Comparison of ENCODE assay signal across 34 mouse cellular contexts in genomic region chr5:143992661-143993060, GRCm38 (mm10). TPM values are rescaled to one million over a fixed set of nuclear protein-coding genes. Genes with fewer than 3 reads are reported as not detected.
DNase-seq lines count a peak whose midpoint lies in the region; ATAC-seq and TF ChIP-seq lines count a peak whose summit lies in the region.
"Had no signal": no experiment of that assay in that cellular context is flagged by ENCODE, and none has a peak within 500 bp of the region (broad histone marks: within the 10 kb centered on the region; RNA-seq: fewer than 3 reads in every experiment).

No protein-coding gene starts in this region.

- H3K27ac ChIP-seq in intestine, postnatal 0 days (ENCODE audit: low read depth, low read length), result no peak overlapping the region
- peak overlapping the region; percentile 69 for H3K27ac ChIP-seq in lung, embryonic 15.5 days
- H3K27ac ChIP-seq in layer of hippocampus, adult 2 months, result no peak overlapping the region
- H3K27ac ChIP-seq: embryonic facial prominence, embryonic 13.5 days; forebrain, embryonic 13.5 days; hindbrain, embryonic 10.5 days; kidney, postnatal 0 days; limb, embryonic 15.5 days; liver, embryonic 14.5 days; midbrain, embryonic 13.5 days had no signal

- no peaks in the 10 kb centered on the region for H3K27me3 ChIP-seq in intestine, postnatal 0 days (replicated peaks; ENCODE audit: control insufficient read depth, insufficient read depth, low read length)
- H3K27me3 ChIP-seq in lung, embryonic 15.5 days, result no peaks in the 10 kb centered on the region
- H3K27me3 ChIP-seq: embryonic facial prominence, embryonic 13.5 days; forebrain, embryonic 13.5 days; limb, embryonic 15.5 days; megakaryocyte, embryonic 14.5 days; midbrain, embryonic 13.5 days had no signal

- no peak overlapping the region for H3K4me2 ChIP-seq in intestine, postnatal 0 days (replicated peaks; ENCODE audit: low read depth)
- peak overlapping the region; percentile 24; the same call in 1 of the 2 replicates for H3K4me2 ChIP-seq in lung, embryonic 15.5 days
- H3K4me2 ChIP-seq: embryonic facial prominence, embryonic 13.5 days; forebrain, embryonic 13.5 days; limb, embryonic 15.5 days; midbrain, embryonic 13.5 days had no signal

- ATAC-seq in intestine, postnatal 0 days, result peak; percentile 34; the same call in 1 of the 2 replicates
- ATAC-seq in lung, embryonic 15.5 days (ENCODE audit: borderline replicate concordance, extremely low read depth, low FRiP score, low TSS enrichment), result peak; percentile 91
- ATAC-seq: forebrain, embryonic 13.5 days; hindbrain, embryonic 16.5 days; midbrain, embryonic 13.5 days had no signal

- no peaks in the 10 kb centered on the region for H3K9me3 ChIP-seq in intestine, postnatal 0 days (ENCODE audit: control insufficient read depth)
- H3K9me3 ChIP-seq in lung, embryonic 15.5 days, result no peaks in the 10 kb centered on the region
- H3K9me3 ChIP-seq: embryonic facial prominence, embryonic 13.5 days; forebrain, embryonic 13.5 days; hindbrain, embryonic 10.5 days; limb, embryonic 15.5 days; megakaryocyte, embryonic 14.5 days; midbrain, embryonic 13.5 days had no signal

- 55% methylated on average over 10 of the region's 10 CpGs for WGBS in intestine, postnatal 0 days
- WGBS in lung, embryonic 15.5 days, result 53% methylated on average over 10 of the region's 10 CpGs

- H3K4me1 ChIP-seq in intestine, postnatal 0 days (replicated peaks; ENCODE audit: control insufficient read depth, insufficient read depth, low read length), result no peaks in the 10 kb centered on the region
- peaks cover 24% of the 10 kb centered on the region for H3K4me1 ChIP-seq in lung, embryonic 15.5 days
- H3K4me1 ChIP-seq: embryonic facial prominence, embryonic 13.5 days; forebrain, embryonic 13.5 days; hindbrain, embryonic 10.5 days; limb, embryonic 15.5 days; midbrain, embryonic 13.5 days had no signal

- H3K9ac ChIP-seq in intestine, postnatal 0 days (ENCODE audit: low read depth, low read length), result no peak overlapping the region
- H3K9ac ChIP-seq in lung, embryonic 15.5 days, result no peak overlapping the region
- H3K9ac ChIP-seq: embryonic facial prominence, embryonic 13.5 days; forebrain, embryonic 13.5 days; limb, embryonic 15.5 days; liver, embryonic 14.5 days; midbrain, embryonic 13.5 days had no signal

- TF ChIP-seq CTCF in intestine, postnatal 0 days (IDR thresholded peaks at IDR 0.05; ENCODE audit: low read depth), result no peak
- TF ChIP-seq CTCF in layer of hippocampus, adult 2 months (conservative IDR thresholded peaks at IDR 0.05), result no peak

- H3K4me3 ChIP-seq in intestine, postnatal 0 days (ENCODE audit: low read depth, low read length), result no peak overlapping the region
- no peak overlapping the region for H3K4me3 ChIP-seq in lung, embryonic 15.5 days
- no peak overlapping the region for H3K4me3 ChIP-seq in layer of hippocampus, adult 2 months
- H3K4me3 ChIP-seq: embryonic facial prominence, embryonic 13.5 days; erythroblast, embryonic 14.5 days; forebrain, embryonic 13.5 days; hindbrain, embryonic 10.5 days; limb, embryonic 15.5 days; megakaryocyte, embryonic 14.5 days; midbrain, embryonic 13.5 days had no signal

- H3K36me3 ChIP-seq in intestine, postnatal 0 days (ENCODE audit: control insufficient read depth, insufficient read depth), result peaks cover 90% of the 10 kb centered on the region
- H3K36me3 ChIP-seq in lung, embryonic 15.5 days, result peaks cover 64% of the 10 kb centered on the region

- peak; percentile 93 for DNase-seq in lung, postnatal 36 days
- no peak for DNase-seq in urinary bladder, postnatal 10 days (ENCODE audit: low spot score)
- DNase-seq in MN1 (ENCODE audit: low spot score), result no peak
- DNase-seq in layer of hippocampus, adult 2 months (ENCODE audit: low spot score in 2 of 2), result no peak
- no peak for DNase-seq in retina, postnatal 1 day
- DNase-seq: cerebellum, adult 8-10 months; cerebellum, postnatal 36 days; embryo, embryonic 11 days; kidney, adult 18-20 months; left cerebral cortex, postnatal 4 days; right cerebral cortex, postnatal 25 days; spleen, adult 18-20 months; thymus, adult 2 months; thymus, postnatal 4 days had no signal

RNA-seq across cellular contexts. Expression of gene Ccz1, which starts 22.0 kb away (rescaled TPM):
- 58.1 and 59.9 TPM in 2 replicates for polyA plus RNA-seq in intestine, postnatal 0 days (2015; fragmentation: Nextera tagmentation; extraction: Ambion mirVana)
- polyA plus RNA-seq in lung, embryonic 15.5 days (2015; fragmentation: Nextera tagmentation; extraction: Ambion mirVana), result 71.9 and 78.4 TPM in 2 replicates
- total RNA-seq in layer of hippocampus, adult 2 months (2021), result 10 to 100 TPM; 37.1 to 41.2 TPM

RNA-seq across cellular contexts. Expression of gene Ocm, which starts 33.8 kb away (rescaled TPM):
- polyA plus RNA-seq in intestine, postnatal 0 days (2015; fragmentation: Nextera tagmentation; extraction: Ambion mirVana), result not detected in 2 replicates
- not detected in 2 replicates for polyA plus RNA-seq in lung, embryonic 15.5 days (2015; fragmentation: Nextera tagmentation; extraction: Ambion mirVana)
- not detected for total RNA-seq in layer of hippocampus, adult 2 months (2021)
- total RNA-seq: adrenal gland, postnatal 14 days; gastrocnemius, adult 18-20 months; gastrocnemius, postnatal 4 days; heart, adult 8-10 months; layer of hippocampus, postnatal 14 days; MEL had no signal
- polyA plus RNA-seq: C2C12; embryonic facial prominence, embryonic 13.5 days; erythroblast, embryonic 14.5 days; forebrain, embryonic 13.5 days; hindbrain, embryonic 10.5 days; liver, embryonic 14.5 days; midbrain, embryonic 13.5 days; neural tube, embryonic 11.5 days; thymus, adult 2 months had no signal

RNA-seq across cellular contexts. Expression of gene Rsph10b, which starts 59.8 kb away (rescaled TPM):
- polyA plus RNA-seq in intestine, postnatal 0 days (2015; fragmentation: Nextera tagmentation; extraction: Ambion mirVana), result 0.86 and 1.5 TPM in 2 replicates
- 0.89 and 0.95 TPM in 2 replicates for polyA plus RNA-seq in lung, embryonic 15.5 days (2015; fragmentation: Nextera tagmentation; extraction: Ambion mirVana)
- 1 to 10 TPM; 3.6 to 5.2 TPM for total RNA-seq in layer of hippocampus, adult 2 months (2021)
- polyA plus RNA-seq: C2C12 had no signal
